Mouse (Mus musculus): ENCODE measurements around the gene Hipk3. TPM values are rescaled to one million over a fixed set of nuclear protein-coding genes. Genes with fewer than 3 reads are reported as not detected.
A peak's percentile ranks its signal among the peaks of the same experiment; 100 is the strongest.

Gene Hipk3
- polyA plus RNA-seq (2014; fragmentation: Nextera tagmentation; extraction: Ambion mirVana): 14.9 and 15.4 TPM in 2 replicates

DNA sequence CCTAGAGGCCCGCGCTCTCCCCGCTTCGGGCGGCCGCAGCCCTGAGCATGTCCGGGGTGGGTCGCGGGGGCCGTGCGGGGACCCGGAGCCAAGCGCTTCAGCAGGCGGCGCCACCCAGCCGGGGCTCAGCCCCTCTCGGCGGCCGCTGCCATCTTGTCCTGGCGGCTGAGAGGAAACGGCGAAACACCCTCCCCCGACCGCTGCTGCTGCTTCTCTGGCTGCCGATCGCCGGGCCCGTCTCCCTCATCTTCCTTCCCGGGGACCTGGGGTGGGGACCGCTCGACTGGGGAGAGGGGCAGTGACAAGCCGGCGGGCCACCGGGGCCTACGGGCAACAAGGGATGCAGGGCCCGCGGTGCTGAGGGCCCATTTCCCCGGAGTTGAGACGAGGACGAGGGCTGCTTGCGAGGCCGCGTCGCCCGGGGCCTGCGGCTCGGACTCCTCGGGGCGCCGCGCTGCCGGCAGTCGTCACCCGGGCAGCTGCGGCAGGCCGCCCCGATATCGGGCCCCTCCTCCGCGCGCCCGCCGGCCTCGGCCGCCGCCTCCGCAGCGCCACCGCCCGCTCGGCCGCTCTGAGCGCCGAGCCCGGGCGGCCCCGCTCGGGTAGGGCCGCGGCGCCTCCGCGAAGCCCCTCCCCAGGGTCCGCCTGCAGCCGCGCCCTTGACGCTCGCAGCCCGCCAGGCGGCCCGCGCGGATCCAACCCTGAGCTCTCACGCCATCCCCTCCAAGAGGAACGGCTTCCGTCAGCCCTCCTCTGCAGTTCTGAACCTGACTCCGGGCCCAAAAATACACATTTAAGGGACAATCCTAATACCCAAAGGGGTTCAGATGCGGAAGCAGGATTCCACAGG is at the start of gene Hipk3:
Hipk3 (minus strand) TSS at position 496 of the 850 bp plus-strand sequence.
- H3K36me3 ChIP-seq (ENCODE audit: control insufficient read depth, insufficient read depth, low read length): no peaks in the 10 kb centered on the region
- H3K27me3 ChIP-seq (ENCODE audit: control insufficient read depth, insufficient read depth, low read length): no peaks in the 10 kb centered on the region
- H3K9ac ChIP-seq (ENCODE audit: low read length): peak within 1 kb of the TSS; percentile 99
- peak within 1 kb of the TSS; percentile 90 for H3K4me3 ChIP-seq (ENCODE audit: low read depth, low read length)
- H3K27ac ChIP-seq (ENCODE audit: low read depth, low read length): peak within 1 kb of the TSS; percentile 99
- peaks cover 3% of the 10 kb centered on the region; the same call in 1 of the 2 replicates for H3K4me1 ChIP-seq (ENCODE audit: control insufficient read depth, insufficient read depth, low read length)
- WGBS: under 1% methylated on average over 76 of the region's 98 CpGs
- H3K9me3 ChIP-seq (ENCODE audit: control insufficient read depth, low read length): no peaks in the 10 kb centered on the region
- peak within 1 kb of the TSS; percentile 48 for H3K4me2 ChIP-seq (ENCODE audit: low read depth)
- peak; percentile 89 for ATAC-seq (ENCODE audit: insufficient read depth, low FRiP score, low TSS enrichment)
- peak; percentile 90 for DNase-seq (ENCODE audit: low spot score)

DNA sequence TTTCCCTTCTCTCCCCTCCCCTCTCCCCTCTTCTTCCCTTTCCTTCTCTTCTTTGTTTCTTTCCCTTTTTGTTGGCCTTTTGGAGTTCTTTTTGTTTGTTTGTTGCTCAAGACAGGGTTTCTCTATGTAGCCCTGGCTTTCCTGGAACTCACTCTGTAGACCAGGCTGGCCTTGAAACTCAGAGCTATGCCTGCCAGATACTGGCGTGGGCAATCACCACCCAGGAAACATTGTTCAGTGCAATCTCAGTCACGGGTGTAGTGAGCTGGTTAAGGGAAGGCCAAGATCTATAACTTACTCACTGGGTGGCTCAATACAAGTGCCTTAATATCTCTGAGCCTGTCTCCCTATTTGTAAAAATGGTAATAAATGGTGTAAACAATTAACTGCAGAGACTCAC is 46.0 kb upstream of the Hipk3 start:
- DNase-seq (ENCODE audit: low spot score) (no peak), ATAC-seq (ENCODE audit: insufficient read depth, low FRiP score, low TSS enrichment) (no peak)
- no peak overlapping the region for H3K27ac ChIP-seq (ENCODE audit: low read depth, low read length)
- H3K4me1 ChIP-seq (ENCODE audit: control insufficient read depth, insufficient read depth, low read length): no peaks in the 10 kb centered on the region
- H3K4me3 ChIP-seq (ENCODE audit: low read depth, low read length): no peak overlapping the region
- H3K9me3 ChIP-seq (ENCODE audit: control insufficient read depth, low read length): no peaks in the 10 kb centered on the region
- 54% methylated on average over 2 of the region's 2 CpGs for WGBS
- H3K27me3 ChIP-seq (ENCODE audit: control insufficient read depth, insufficient read depth, low read length): no peaks in the 10 kb centered on the region
- no peak overlapping the region for H3K4me2 ChIP-seq (ENCODE audit: low read depth)
- H3K36me3 ChIP-seq (ENCODE audit: control insufficient read depth, insufficient read depth, low read length): no peaks in the 10 kb centered on the region
- no peak overlapping the region for H3K9ac ChIP-seq (ENCODE audit: low read length)

DNA sequence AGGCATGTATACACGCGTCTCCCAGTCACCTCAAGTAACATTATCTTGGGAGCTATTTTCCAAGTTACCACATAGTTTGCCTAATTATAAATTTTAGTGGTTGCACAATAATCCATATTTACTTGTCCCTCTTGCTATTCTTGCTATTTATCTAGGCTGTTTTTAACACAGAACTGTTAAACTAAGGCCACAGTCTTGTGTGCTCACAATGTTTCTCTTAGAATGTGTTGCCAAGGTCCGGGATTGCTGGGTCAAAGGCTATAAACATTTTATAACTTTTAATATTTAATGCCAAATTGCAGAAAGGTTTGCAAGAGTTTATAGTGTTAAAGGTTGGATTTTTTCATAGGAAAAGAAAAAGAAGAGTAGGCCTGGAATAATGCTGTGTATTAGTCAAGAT is 40.5 kb upstream of the Hipk3 start:
- no peak overlapping the region for H3K27ac ChIP-seq (ENCODE audit: low read depth, low read length)
- 92% methylated on average over 3 of the region's 3 CpGs for WGBS
- H3K27me3 ChIP-seq (ENCODE audit: control insufficient read depth, insufficient read depth, low read length): no peaks in the 10 kb centered on the region
- H3K4me1 ChIP-seq (ENCODE audit: control insufficient read depth, insufficient read depth, low read length): no peaks in the 10 kb centered on the region
- ATAC-seq (ENCODE audit: insufficient read depth, low FRiP score, low TSS enrichment) (no peak), DNase-seq (ENCODE audit: low spot score) (no peak)
- H3K9me3 ChIP-seq (ENCODE audit: control insufficient read depth, low read length): no peaks in the 10 kb centered on the region
- H3K4me3 ChIP-seq (ENCODE audit: low read depth, low read length): no peak overlapping the region
- no peak overlapping the region for H3K9ac ChIP-seq (ENCODE audit: low read length)
- H3K36me3 ChIP-seq (ENCODE audit: control insufficient read depth, insufficient read depth, low read length): no peaks in the 10 kb centered on the region
- no peak overlapping the region for H3K4me2 ChIP-seq (ENCODE audit: low read depth)

DNA sequence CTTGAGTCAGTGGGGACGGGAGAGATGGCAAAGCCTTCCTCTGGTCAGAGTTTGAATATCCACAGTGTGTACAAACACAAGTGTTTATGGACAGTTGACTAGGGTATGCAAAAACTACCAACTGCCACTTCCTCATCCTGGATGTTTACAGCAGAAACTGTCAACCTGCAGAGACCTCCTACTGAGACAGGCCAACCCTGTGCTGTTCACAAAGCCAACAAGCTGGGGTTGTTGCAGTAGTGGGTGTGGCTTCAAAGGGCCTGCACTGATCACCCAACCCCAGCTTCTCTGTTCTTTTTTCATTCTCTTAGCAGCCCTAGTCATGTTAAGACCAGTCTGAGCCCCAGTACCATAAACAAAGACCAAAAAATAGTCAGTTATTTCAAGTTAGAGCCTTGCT is 38.3 kb upstream of the Hipk3 start:
- Histone ChIP-seq H3K4me1 (ENCODE audit: control insufficient read depth, insufficient read depth, low read length) (no peaks in the 10 kb centered on the region), H3K4me2 (ENCODE audit: low read depth) (no peak overlapping the region), H3K36me3 (ENCODE audit: control insufficient read depth, insufficient read depth, low read length) (no peaks in the 10 kb centered on the region), H3K27ac (ENCODE audit: low read depth, low read length) (no peak overlapping the region), H3K9ac (ENCODE audit: low read length) (no peak overlapping the region), H3K4me3 (ENCODE audit: low read depth, low read length) (no peak overlapping the region), H3K27me3 (ENCODE audit: control insufficient read depth, insufficient read depth, low read length) (no peaks in the 10 kb centered on the region), H3K9me3 (ENCODE audit: control insufficient read depth, low read length) (no peaks in the 10 kb centered on the region)
- 83% methylated on average over 1 of the region's 1 CpGs for WGBS
- DNase-seq (ENCODE audit: low spot score) (no peak), ATAC-seq (ENCODE audit: insufficient read depth, low FRiP score, low TSS enrichment) (no peak)

DNA sequence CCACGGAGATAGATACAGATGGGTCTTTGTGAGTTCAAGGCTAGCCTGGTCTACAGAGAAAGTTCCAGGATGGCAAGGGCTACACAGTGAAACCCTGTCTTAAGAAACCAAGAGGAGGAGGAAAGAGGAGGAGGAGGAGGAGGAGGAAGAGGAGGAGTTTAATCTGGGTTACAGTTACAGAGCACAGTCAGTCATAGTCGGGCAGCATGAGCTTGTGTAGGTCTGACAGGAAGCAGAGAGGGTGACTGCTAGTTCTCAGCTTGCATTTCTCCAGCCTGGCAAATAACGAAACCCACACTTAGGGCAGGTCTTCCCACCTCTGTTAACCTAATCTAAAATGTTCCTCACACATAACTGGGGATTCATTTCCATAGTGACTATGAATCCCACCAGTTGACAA is 32.3 kb upstream of the Hipk3 start:
- no peaks in the 10 kb centered on the region for H3K36me3 ChIP-seq (ENCODE audit: control insufficient read depth, insufficient read depth, low read length)
- 76% methylated on average over 3 of the region's 3 CpGs for WGBS
- H3K4me2 ChIP-seq (ENCODE audit: low read depth): no peak overlapping the region
- DNase-seq (ENCODE audit: low spot score) (no peak), ATAC-seq (ENCODE audit: insufficient read depth, low FRiP score, low TSS enrichment) (no peak)
- no peaks in the 10 kb centered on the region for H3K27me3 ChIP-seq (ENCODE audit: control insufficient read depth, insufficient read depth, low read length)
- no peaks in the 10 kb centered on the region for H3K4me1 ChIP-seq (ENCODE audit: control insufficient read depth, insufficient read depth, low read length)
- no peaks in the 10 kb centered on the region for H3K9me3 ChIP-seq (ENCODE audit: control insufficient read depth, low read length)
- no peak overlapping the region for H3K4me3 ChIP-seq (ENCODE audit: low read depth, low read length)
- no peak overlapping the region for H3K27ac ChIP-seq (ENCODE audit: low read depth, low read length)
- H3K9ac ChIP-seq (ENCODE audit: low read length): no peak overlapping the region

DNA sequence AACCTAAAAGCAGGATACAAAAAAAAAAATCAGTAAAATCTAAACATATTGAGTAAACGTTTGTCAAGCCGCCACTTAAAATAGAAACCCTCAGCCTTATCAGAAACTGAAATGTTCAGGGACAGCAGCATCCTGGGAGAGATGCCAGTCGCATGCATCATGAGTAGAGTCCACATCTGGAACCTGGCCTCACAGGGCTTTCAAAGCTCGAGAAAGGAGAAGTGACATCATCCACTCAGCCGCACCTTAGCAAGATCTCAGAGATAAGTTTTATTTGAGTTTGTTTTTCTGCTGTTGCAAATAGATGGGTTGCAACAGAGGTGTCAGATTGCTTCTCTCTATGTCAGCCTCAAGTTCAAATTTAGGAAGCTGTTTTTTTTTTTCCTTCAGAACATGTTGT is 31.3 kb upstream of the Hipk3 start:
- Histone ChIP-seq H3K36me3 (ENCODE audit: control insufficient read depth, insufficient read depth, low read length) (no peaks in the 10 kb centered on the region), H3K27ac (ENCODE audit: low read depth, low read length) (no peak overlapping the region), H3K4me2 (ENCODE audit: low read depth) (no peak overlapping the region), H3K9me3 (ENCODE audit: control insufficient read depth, low read length) (no peaks in the 10 kb centered on the region), H3K4me3 (ENCODE audit: low read depth, low read length) (no peak overlapping the region), H3K9ac (ENCODE audit: low read length) (no peak overlapping the region), H3K4me1 (ENCODE audit: control insufficient read depth, insufficient read depth, low read length) (no peaks in the 10 kb centered on the region), H3K27me3 (ENCODE audit: control insufficient read depth, insufficient read depth, low read length) (no peaks in the 10 kb centered on the region)
- ATAC-seq (ENCODE audit: insufficient read depth, low FRiP score, low TSS enrichment) (no peak), DNase-seq (ENCODE audit: low spot score) (no peak)
- 84% methylated on average over 5 of the region's 5 CpGs for WGBS

DNA sequence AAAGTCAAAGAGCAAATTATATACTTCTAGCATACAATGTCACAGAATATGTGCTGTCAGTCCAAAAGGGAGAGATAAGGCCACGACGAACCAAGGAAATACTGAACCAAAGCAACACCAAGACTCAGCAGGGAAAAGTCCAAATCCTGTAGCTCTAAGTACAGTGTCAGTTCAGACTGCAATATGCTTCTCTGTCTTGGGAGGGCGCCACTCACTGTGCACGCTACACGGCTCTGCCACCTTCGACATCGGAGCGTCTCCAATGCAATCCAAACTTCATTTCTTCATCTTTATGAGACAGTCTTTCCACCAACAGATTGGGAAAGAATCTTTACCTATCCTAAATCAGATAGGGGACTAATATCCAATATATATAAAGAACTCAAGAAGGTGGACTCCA is 17.4 kb upstream of the Hipk3 start:
- H3K36me3 ChIP-seq (ENCODE audit: control insufficient read depth, insufficient read depth, low read length): no peaks in the 10 kb centered on the region
- H3K4me3 ChIP-seq (ENCODE audit: low read depth, low read length): no peak overlapping the region
- no peak for DNase-seq (ENCODE audit: low spot score)
- H3K9ac ChIP-seq (ENCODE audit: low read length): no peak overlapping the region
- no peak overlapping the region for H3K4me2 ChIP-seq (ENCODE audit: low read depth)
- no peaks in the 10 kb centered on the region for H3K27me3 ChIP-seq (ENCODE audit: control insufficient read depth, insufficient read depth, low read length)
- 80% methylated on average over 8 of the region's 8 CpGs for WGBS
- no peaks in the 10 kb centered on the region for H3K4me1 ChIP-seq (ENCODE audit: control insufficient read depth, insufficient read depth, low read length)
- no peak overlapping the region for H3K27ac ChIP-seq (ENCODE audit: low read depth, low read length)
- no peaks in the 10 kb centered on the region for H3K9me3 ChIP-seq (ENCODE audit: control insufficient read depth, low read length)
- ATAC-seq (ENCODE audit: insufficient read depth, low FRiP score, low TSS enrichment): no peak

DNA sequence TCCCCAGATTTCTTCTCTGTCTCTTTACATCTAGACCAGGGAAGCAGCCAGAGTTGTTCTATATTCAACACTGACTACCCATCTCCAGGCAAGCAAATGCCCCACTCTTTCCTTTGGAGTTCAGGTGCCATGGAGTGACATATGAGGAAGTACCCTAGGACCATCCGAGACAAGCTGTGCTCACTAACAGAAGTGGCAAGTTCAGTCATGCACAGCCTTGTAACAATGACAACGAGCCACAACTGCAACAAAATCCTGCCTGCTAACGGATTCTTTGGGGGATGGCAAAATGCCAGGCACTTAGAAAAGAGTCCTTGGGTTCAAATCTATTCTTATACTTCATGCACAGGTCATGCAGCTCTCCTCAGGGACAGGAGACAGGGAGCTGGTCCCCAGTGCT is 8.1 kb upstream of the Hipk3 start:
- no peak overlapping the region for H3K4me2 ChIP-seq (ENCODE audit: low read depth)
- no peak overlapping the region for H3K4me3 ChIP-seq (ENCODE audit: low read depth, low read length)
- ATAC-seq (ENCODE audit: insufficient read depth, low FRiP score, low TSS enrichment): no peak
- H3K36me3 ChIP-seq (ENCODE audit: control insufficient read depth, insufficient read depth, low read length): no peaks in the 10 kb centered on the region
- WGBS: 87% methylated on average over 3 of the region's 3 CpGs
- no peak overlapping the region for H3K27ac ChIP-seq (ENCODE audit: low read depth, low read length)
- H3K27me3 ChIP-seq (ENCODE audit: control insufficient read depth, insufficient read depth, low read length): no peaks in the 10 kb centered on the region
- no peaks in the 10 kb centered on the region for H3K4me1 ChIP-seq (ENCODE audit: control insufficient read depth, insufficient read depth, low read length)
- DNase-seq (ENCODE audit: low spot score): no peak
- no peak overlapping the region for H3K9ac ChIP-seq (ENCODE audit: low read length)
- no peaks in the 10 kb centered on the region for H3K9me3 ChIP-seq (ENCODE audit: control insufficient read depth, low read length)

DNA sequence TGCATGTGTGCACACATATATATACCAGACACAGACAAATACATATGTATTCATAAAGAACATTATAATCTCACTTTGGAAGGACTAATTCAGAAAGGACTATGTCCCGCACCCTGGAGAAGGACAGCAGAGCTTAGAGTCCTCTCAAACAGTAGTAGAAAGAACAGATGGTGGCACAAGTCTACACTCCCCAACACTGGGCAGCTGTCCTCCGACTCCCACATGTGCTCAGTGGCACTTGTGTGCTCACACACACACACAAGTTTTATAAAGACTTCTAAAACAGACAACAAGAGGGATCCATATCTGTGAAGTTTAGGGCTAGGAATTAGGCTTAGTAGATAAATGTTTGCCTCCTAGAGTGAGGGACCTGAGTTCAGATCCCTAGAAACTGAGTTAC is 6.8 kb upstream of the Hipk3 start:
- no peak overlapping the region for H3K9ac ChIP-seq (ENCODE audit: low read length)
- H3K4me2 ChIP-seq (ENCODE audit: low read depth): no peak overlapping the region
- H3K9me3 ChIP-seq (ENCODE audit: control insufficient read depth, low read length): no peaks in the 10 kb centered on the region
- H3K36me3 ChIP-seq (ENCODE audit: control insufficient read depth, insufficient read depth, low read length): no peaks in the 10 kb centered on the region
- 88% methylated on average over 2 of the region's 2 CpGs for WGBS
- ATAC-seq (ENCODE audit: insufficient read depth, low FRiP score, low TSS enrichment) (no peak), DNase-seq (ENCODE audit: low spot score) (no peak)
- H3K27ac ChIP-seq (ENCODE audit: low read depth, low read length): no peak overlapping the region
- no peaks in the 10 kb centered on the region for H3K27me3 ChIP-seq (ENCODE audit: control insufficient read depth, insufficient read depth, low read length)
- no peak overlapping the region for H3K4me3 ChIP-seq (ENCODE audit: low read depth, low read length)
- no peaks in the 10 kb centered on the region for H3K4me1 ChIP-seq (ENCODE audit: control insufficient read depth, insufficient read depth, low read length)

Data from neural tube, embryonic 11.5 days (tissue).